Mouse (Mus musculus) cerebellum, adult 2 months (tissue): ENCODE results near the gene Srgap2. TPM values are rescaled to one million over a fixed set of nuclear protein-coding genes. Genes with fewer than 3 reads are reported as not detected.
A peak's percentile ranks its signal among the peaks of the same experiment; 100 is the strongest.

Experiments
- DNase-seq, 2 experiments: peaks; one replicate each; pipeline ENCODE4 v3.0.0; 2021
- H3K27ac ChIP-seq: fragments of 200-500 bp; 2 replicates; pipeline ENCODE4 v1.5.1; 2012; ENCODE audit warnings: low read length, control low read depth, inconsistent platforms; ENCODE audit not compliant: insufficient read depth
- H3K27me3 ChIP-seq: fragments of 200-500 bp; 2 replicates; pipeline ENCODE4 v1.6.1; 2012; ENCODE audit warnings: inconsistent platforms, mild to moderate bottlenecking, low read length, moderate library complexity; ENCODE audit not compliant: control insufficient read depth, insufficient read depth
- H3K4me1 ChIP-seq: fragments of 200-500 bp; 2 replicates; pipeline ENCODE4 v1.6.1; 2011; ENCODE audit warnings: low read length; ENCODE audit not compliant: control insufficient read depth, insufficient read depth
- H3K4me3 ChIP-seq: fragments of 200-500 bp; replicated peaks from 2 replicates; pipeline ENCODE3; 2011; ENCODE audit warnings: mild to moderate bottlenecking, low read depth, low read length, control low read depth; ENCODE audit not compliant: insufficient read depth
- CTCF ChIP-seq: fragments of 200-500 bp; IDR thresholded peaks from 2 replicates; pipeline ENCODE4 v1.5.1; 2011; ENCODE audit warnings: low read depth, mild to moderate bottlenecking, control low read depth, low read length, moderate library complexity, borderline replicate concordance; ENCODE audit not compliant: insufficient read depth
- POLR2A ChIP-seq: fragments of 200-500 bp; IDR thresholded peaks from 2 replicates; pipeline ENCODE4 v1.6.1; 2011; ENCODE audit warnings: low read length, control low read depth, borderline replicate concordance; ENCODE audit not compliant: insufficient read depth
- WGBS: fragments of 180-500 bp; shearing (Covaris S2); methylation state at CpG from one replicate; pipeline ENCODE4 v1.1.7; 2018; 5-methylcytosine and 5-hydroxymethylcytosine counted together
- polyA plus RNA-seq: library from polyadenylated mRNA; depleted of rRNA; stranded (reverse); fragments of >200 nt; gene quantifications from 2 replicates; pipeline ENCODE4 v1.2.3, GENCODE M21; 2012

Gene Srgap2
- polyA plus RNA-seq, 1 experiment, result 83.1 TPM

DNA sequence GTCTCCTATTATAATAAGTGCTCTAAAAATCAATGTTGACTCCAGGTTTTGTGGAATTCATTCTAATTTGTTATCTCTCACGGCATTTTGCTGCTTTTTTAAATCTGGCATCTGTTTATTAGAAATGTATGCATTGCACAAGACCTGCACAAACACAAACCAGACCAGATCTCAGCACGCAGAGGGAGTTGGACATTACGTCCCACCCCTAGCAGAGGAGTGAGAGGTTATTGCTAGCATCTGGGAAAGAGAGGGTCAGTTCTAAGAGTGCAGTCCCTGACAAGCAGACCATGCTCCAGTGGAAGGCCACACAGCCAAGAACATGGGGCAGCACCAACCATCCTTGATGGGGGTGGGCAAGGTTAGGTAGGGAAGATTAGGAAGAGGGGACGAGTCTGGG is 242.5 kb downstream of the Srgap2 start:
- 94% methylated on average over 4 of the region's 4 CpGs for WGBS

GRCm38 (mm10) chr1:131284167-131284566 is 243.0 kb downstream of the Srgap2 start:
- WGBS, result 10% methylated on average over 1 of the region's 1 CpGs
- TF ChIP-seq POLR2A (no peak), CTCF (peak; percentile 26; the same call in 1 of the 2 replicates)
- Histone ChIP-seq H3K4me1 (peaks cover 8% of the 10 kb centered on the region; the same call in 1 of the 2 replicates), H3K4me3 (no peak overlapping the region), H3K27me3 (no peaks in the 10 kb centered on the region), H3K27ac (no peak overlapping the region)
- DNase-seq, result no peak

More for the DNA sequence above, 242.5 kb downstream of the Srgap2 start:
- Histone ChIP-seq H3K27me3 (no peaks in the 10 kb centered on the region), H3K4me1 (peaks cover 8% of the 10 kb centered on the region; the same call in 1 of the 2 replicates), H3K27ac (no peak overlapping the region), H3K4me3 (no peak overlapping the region)
- TF ChIP-seq CTCF, result no peak
- no peak for TF ChIP-seq POLR2A
- DNase-seq, result no peak

- H3K4me3 ChIP-seq, result no peak overlapping the region
- H3K27ac ChIP-seq, result no peak overlapping the region
- no peaks in the 10 kb centered on the region for H3K27me3 ChIP-seq
- WGBS, result 55% methylated on average over 4 of the region's 4 CpGs
- H3K4me1 ChIP-seq, result 0 out of 2 replicates have a peak, but pooled peaks cover 5% of the 10 kb centered on the region
- TF ChIP-seq POLR2A (no peak), CTCF (no peak)
- DNase-seq, result no peak
These were observed 245.4 kb downstream of the Srgap2 start for GRCm38 (mm10) chr1:131281731-131282130.

DNA sequence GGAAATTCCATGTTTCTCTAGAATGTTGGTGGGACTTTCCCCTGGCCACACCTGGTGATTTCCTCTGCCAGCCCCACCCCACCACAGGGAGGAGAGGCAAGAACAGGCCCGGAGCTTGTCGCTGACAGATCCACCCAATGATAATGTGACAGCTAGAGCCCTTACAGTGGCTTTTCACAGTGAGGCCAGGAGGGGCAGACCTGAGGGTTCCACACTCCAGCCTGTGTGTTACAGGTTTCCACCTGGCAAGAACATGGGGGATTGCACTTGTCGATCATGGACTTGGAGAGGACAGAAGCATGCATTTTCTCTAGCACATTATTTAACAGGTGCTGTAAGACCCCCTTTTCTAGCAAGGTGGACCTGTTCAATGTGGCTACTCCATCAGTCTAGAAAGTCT is 246.9 kb downstream of the Srgap2 start:
- no peak overlapping the region for H3K4me3 ChIP-seq
- 55% methylated on average over 3 of the region's 3 CpGs for WGBS
- TF ChIP-seq CTCF (no peak), POLR2A (no peak)
- H3K27ac ChIP-seq, result no peak overlapping the region
- no peaks in the 10 kb centered on the region for H3K27me3 ChIP-seq
- H3K4me1 ChIP-seq, result 0 out of 2 replicates have a peak, but pooled peaks cover 5% of the 10 kb centered on the region
- DNase-seq, result no peak

DNA sequence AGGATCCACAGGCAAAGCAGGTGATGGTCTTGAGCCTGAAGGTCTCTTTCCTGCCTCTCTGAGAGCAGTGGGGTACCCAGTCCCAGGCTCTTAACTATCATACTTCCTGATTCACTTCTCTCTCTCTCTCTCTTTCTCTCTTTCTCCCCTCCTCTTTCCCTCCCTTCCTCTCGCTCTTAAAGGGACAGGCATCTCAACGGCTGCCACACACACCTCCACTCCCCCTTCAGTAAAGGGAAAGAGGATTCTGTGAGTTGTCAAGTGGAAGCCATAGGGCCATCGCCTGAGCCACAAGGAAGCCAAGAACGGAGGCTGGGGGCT is 247.7 kb downstream of the Srgap2 start, which contains the start of gene Ikbke:
TSS of gene Ikbke (minus strand) at position 151 of the 321 bp plus-strand sequence.
- TF ChIP-seq POLR2A (no peak), CTCF (no peak)
- no peak for DNase-seq
- 45% methylated on average over 4 of the region's 4 CpGs for WGBS
- Histone ChIP-seq H3K27ac (no peak within 1 kb of the TSS), H3K4me1 (0 out of 2 replicates have a peak, but pooled peaks cover 5% of the 10 kb centered on the region), H3K4me3 (no peak within 1 kb of the TSS), H3K27me3 (no peaks in the 10 kb centered on the region)

DNA sequence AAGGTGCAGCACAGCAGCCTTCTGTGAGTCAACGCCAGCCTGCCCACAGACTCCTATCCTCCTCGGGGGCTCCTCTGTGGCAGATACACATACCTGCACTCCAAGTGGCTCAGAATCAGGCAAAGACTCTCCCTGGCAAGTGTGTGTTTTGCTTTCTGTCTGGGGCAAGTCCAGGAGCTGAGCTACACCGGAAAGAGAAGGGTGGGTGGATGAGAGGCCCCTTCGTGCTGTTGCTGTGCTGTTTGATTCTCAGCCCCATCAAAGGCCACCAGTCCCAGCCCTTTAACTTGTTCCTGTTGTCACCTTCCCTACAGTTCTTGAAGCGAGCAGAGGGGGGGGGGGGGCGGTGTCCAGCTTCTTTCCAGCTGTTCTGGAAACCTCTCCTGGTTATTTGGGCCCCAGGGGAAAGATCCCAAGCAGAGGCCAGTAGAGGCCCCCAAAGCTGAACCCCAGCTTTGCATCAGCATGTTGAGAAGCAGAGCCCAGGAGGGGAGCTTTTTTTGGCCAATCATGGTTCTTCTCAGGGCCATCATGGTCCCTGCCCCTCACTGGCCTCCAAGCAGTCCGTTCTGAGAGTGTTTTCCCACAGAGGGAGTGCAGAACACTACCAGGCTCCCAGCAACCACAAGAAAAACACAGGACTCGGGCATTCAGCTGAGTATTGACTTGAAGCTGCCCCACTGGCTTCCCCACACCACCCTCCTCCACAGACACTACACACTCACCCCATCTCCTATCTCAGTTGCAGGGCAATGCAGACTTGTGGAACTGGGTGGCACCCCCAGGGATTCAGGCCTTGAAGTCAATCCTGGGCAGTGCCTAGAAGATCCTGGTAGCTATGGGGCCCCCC is 248.3 kb downstream of the Srgap2 start:
- TF ChIP-seq CTCF, result no peak
- no peak for TF ChIP-seq POLR2A
- no peak for DNase-seq
- Histone ChIP-seq H3K4me1 (0 out of 2 replicates have a peak, but pooled peaks cover 5% of the 10 kb centered on the region), H3K4me3 (no peak overlapping the region), H3K27me3 (no peaks in the 10 kb centered on the region), H3K27ac (no peak overlapping the region)
- WGBS, result 57% methylated on average over 8 of the region's 8 CpGs

DNA sequence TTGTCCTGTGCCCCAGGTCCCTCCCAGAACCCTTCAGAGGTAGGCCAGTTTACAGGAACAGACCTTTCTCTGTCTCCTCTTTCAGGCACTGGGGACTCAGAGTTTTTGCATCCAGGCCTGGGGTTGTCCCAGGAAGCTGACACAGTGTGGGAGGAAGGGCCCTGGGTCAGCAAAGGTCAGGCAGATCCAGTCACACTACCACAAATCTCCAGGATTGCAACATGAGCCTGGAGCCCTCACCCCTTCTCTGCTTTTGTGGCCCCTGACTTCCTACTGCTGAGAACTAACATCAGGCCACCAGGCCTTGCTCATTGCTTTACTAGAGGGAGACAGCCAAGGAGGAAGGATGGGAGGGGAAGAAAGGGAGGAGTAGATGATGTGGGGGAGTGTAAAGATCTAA is 250.3 kb downstream of the Srgap2 start:
- no peak overlapping the region for H3K4me3 ChIP-seq
- H3K27ac ChIP-seq, result no peak overlapping the region
- no peaks in the 10 kb centered on the region for H3K4me1 ChIP-seq
- no peak for DNase-seq
- no peak for TF ChIP-seq POLR2A
- no peak for TF ChIP-seq CTCF
- no peaks in the 10 kb centered on the region for H3K27me3 ChIP-seq

- DNase-seq, result no peak
- WGBS, result 83% methylated on average over 14 of the region's 14 CpGs
- Histone ChIP-seq H3K4me1 (no peaks in the 10 kb centered on the region; the same call in 1 of the 2 replicates), H3K27me3 (no peaks in the 10 kb centered on the region), H3K4me3 (no peak overlapping the region), H3K27ac (no peak overlapping the region)
- TF ChIP-seq POLR2A (no peak), CTCF (no peak)
These were observed 251.6 kb downstream of the Srgap2 start for GRCm38 (mm10) chr1:131275577-131275976.
